In the genomic region with DNA sequence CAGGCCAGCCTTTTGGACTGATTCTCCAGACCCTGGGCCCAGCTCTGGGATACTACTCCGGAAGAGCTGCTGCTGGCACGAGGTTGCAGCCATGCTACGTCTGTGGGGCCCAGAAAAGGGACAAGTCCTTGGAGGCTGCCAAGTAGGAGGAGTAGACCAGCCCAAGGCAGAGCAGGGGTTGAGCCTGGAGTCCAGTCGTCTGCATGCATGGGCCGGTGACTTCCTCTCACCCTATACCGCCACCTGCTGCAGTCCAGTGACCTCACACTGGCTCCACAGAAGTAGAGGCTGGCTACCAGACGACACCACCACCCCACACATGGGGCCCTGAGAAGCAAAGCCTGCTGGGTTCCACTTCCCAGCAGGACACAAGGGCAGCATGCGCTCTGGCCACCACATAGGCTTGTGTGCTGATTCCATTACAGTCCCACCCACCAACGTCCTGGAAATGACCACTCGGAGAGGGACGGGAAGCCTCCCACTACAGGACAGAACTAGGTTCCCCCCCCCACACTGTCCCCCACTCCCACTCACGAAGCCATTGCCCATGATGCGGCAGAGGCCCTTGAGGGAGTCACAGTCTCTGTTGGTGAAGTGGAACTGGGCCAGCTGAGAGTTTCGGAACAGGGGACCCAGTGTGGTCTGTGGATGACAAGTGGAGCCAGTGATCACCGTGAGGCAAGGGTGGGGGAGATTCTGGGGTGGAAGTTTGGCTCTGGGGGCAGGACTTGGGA, we compare ENCODE assay signal across 8 mouse cellular contexts. TPM values are rescaled to one million over a fixed set of nuclear protein-coding genes. Genes with fewer than 3 reads are reported as not detected.
A peak's percentile ranks its signal among the peaks of the same experiment; 100 is the strongest.
DNase-seq lines count a peak whose midpoint lies in the region; ATAC-seq and TF ChIP-seq lines count a peak whose summit lies in the region.

No protein-coding gene starts in this region.

- H3K27ac ChIP-seq in forebrain, embryonic 14.5 days (ENCODE audit: low read depth, low read length), result peak overlapping the region; percentile 52; the same call in 1 of the 2 replicates
- no peak overlapping the region for H3K27ac ChIP-seq in limb, embryonic 14.5 days (replicated peaks; ENCODE audit: low read depth, low read length)
- H3K27ac ChIP-seq in midbrain, embryonic 12.5 days (replicated peaks), result 0 out of 2 replicates have a peak overlapping the region, but pooled peaks have one; percentile 15

- H3K4me2 ChIP-seq in forebrain, embryonic 14.5 days (ENCODE audit: low read length), result peak overlapping the region; percentile 98
- H3K4me2 ChIP-seq in limb, embryonic 14.5 days (replicated peaks; ENCODE audit: low read depth, low read length, severe bottlenecking), result peak overlapping the region; percentile 94
- peak overlapping the region; percentile 91 for H3K4me2 ChIP-seq in midbrain, embryonic 12.5 days (replicated peaks)

- ATAC-seq in forebrain, embryonic 14.5 days, result no peak
- ATAC-seq in hematopoietic stem cell, adult 5-6 weeks (replicated peaks in 1 of 2; ENCODE audit: insufficient read depth in 1 of 2, low FRiP score in 2 of 2, low TSS enrichment in 1 of 2, low read depth in 1 of 2, poor library complexity in 2 of 2, severe bottlenecking in 2 of 2), result peak; percentile 22 to 39
- no peak for ATAC-seq in limb, embryonic 14.5 days (ENCODE audit: low FRiP score, low read depth)
- no peak for ATAC-seq in midbrain, embryonic 12.5 days (ENCODE audit: low FRiP score, low read depth)

- no peaks in the 10 kb centered on the region for H3K9me3 ChIP-seq in forebrain, embryonic 14.5 days (replicated peaks; ENCODE audit: control insufficient read depth, low read length)
- no peaks in the 10 kb centered on the region for H3K9me3 ChIP-seq in limb, embryonic 14.5 days (ENCODE audit: control insufficient read depth, low read length)
- no peaks in the 10 kb centered on the region for H3K9me3 ChIP-seq in midbrain, embryonic 12.5 days

- WGBS in forebrain, embryonic 14.5 days, result 51% methylated on average over 15 of the region's 15 CpGs
- WGBS in limb, embryonic 14.5 days, result 65% methylated on average over 13 of the region's 15 CpGs
- WGBS in midbrain, embryonic 12.5 days, result 67% methylated on average over 15 of the region's 15 CpGs

- no peaks in the 10 kb centered on the region for H3K27me3 ChIP-seq in forebrain, embryonic 14.5 days (replicated peaks; ENCODE audit: control insufficient read depth, insufficient read depth, low read length)
- H3K27me3 ChIP-seq in limb, embryonic 14.5 days (ENCODE audit: control insufficient read depth, insufficient read depth, low read length), result no peaks in the 10 kb centered on the region
- no peaks in the 10 kb centered on the region for H3K27me3 ChIP-seq in midbrain, embryonic 12.5 days

- peaks cover 33% of the 10 kb centered on the region for H3K4me1 ChIP-seq in forebrain, embryonic 14.5 days (ENCODE audit: control insufficient read depth, insufficient read depth, low read length)
- H3K4me1 ChIP-seq in limb, embryonic 14.5 days (ENCODE audit: control insufficient read depth, insufficient read depth, low read length), result peaks cover 40% of the 10 kb centered on the region
- H3K4me1 ChIP-seq in midbrain, embryonic 12.5 days, result peaks cover 51% of the 10 kb centered on the region

- TF ChIP-seq POLR2A in limb, embryonic 14.5 days (IDR thresholded peaks at IDR 0.05; ENCODE audit: borderline replicate concordance, extremely low read depth, insufficient read depth, insufficient read length), result no peak

- peak; percentile 64 to 77 for DNase-seq in spleen, postnatal 4 days (ENCODE audit: low spot score in 2 of 2)
- no peak for DNase-seq in spleen, adult 18-20 months
- peak; percentile 47 for DNase-seq in forebrain, embryonic 14.5 days (ENCODE audit: low spot score)
- peak; percentile 48 for DNase-seq in limb, embryonic 14.5 days (ENCODE audit: low spot score)
- DNase-seq in frontal cortex, postnatal 14 days (ENCODE audit: low spot score in 2 of 2), result no peak
- DNase-seq in frontal cortex, postnatal 25 days (ENCODE audit: low spot score in 2 of 2), result no peak

- H3K4me3 ChIP-seq in forebrain, embryonic 14.5 days (ENCODE audit: low read depth, low read length), result peak overlapping the region; percentile 98; the same call in 1 of the 2 replicates
- peak overlapping the region; percentile 98; the same call in 1 of the 2 replicates for H3K4me3 ChIP-seq in limb, embryonic 14.5 days (replicated peaks; ENCODE audit: low read length)
- peak overlapping the region; percentile 95 for H3K4me3 ChIP-seq in midbrain, embryonic 12.5 days

- peaks cover 57% of the 10 kb centered on the region for H3K36me3 ChIP-seq in forebrain, embryonic 14.5 days (ENCODE audit: control insufficient read depth, insufficient read depth, low read length)
- H3K36me3 ChIP-seq in limb, embryonic 14.5 days (ENCODE audit: control insufficient read depth, insufficient read depth, low read length), result peaks cover 55% of the 10 kb centered on the region
- peaks cover 53% of the 10 kb centered on the region for H3K36me3 ChIP-seq in midbrain, embryonic 12.5 days

- peak overlapping the region; percentile 100 for H3K9ac ChIP-seq in forebrain, embryonic 14.5 days (ENCODE audit: low read length)
- H3K9ac ChIP-seq in limb, embryonic 14.5 days (ENCODE audit: low read depth, low read length, severe bottlenecking), result peak overlapping the region; percentile 36; the same call in 1 of the 2 replicates
- peak overlapping the region; percentile 98; the same call in 1 of the 2 replicates for H3K9ac ChIP-seq in midbrain, embryonic 12.5 days (replicated peaks)

RNA-seq across cellular contexts. Expression of gene Ptov1, which starts 3.1 kb away (rescaled TPM):
- 447 and 458 TPM in 2 replicates for polyA plus RNA-seq in forebrain, embryonic 14.5 days (2014; fragmentation: Nextera tagmentation; extraction: Ambion mirVana)
- total RNA-seq in hematopoietic stem cell, adult 5-6 weeks (2017), result 41.8 and 54.1 TPM in 2 replicates
- polyA plus RNA-seq in limb, embryonic 14.5 days (2012; rRNA removed), result 751 and 1,065 TPM in 2 replicates
- polyA plus RNA-seq in limb, embryonic 14.5 days (2014; fragmentation: Nextera tagmentation; extraction: Ambion mirVana), result 471 and 513 TPM in 2 replicates
- 605 and 652 TPM in 2 replicates for polyA plus RNA-seq in midbrain, embryonic 12.5 days (2016; fragmentation: Nextera tagmentation; extraction: Ambion mirVana)

RNA-seq across cellular contexts. Expression of gene Pnkp, which starts 9.5 kb away (rescaled TPM):
- 30.0 and 31.7 TPM in 2 replicates for polyA plus RNA-seq in forebrain, embryonic 14.5 days (2014; fragmentation: Nextera tagmentation; extraction: Ambion mirVana)
- total RNA-seq in hematopoietic stem cell, adult 5-6 weeks (2017), result 27.8 and 30.0 TPM in 2 replicates
- polyA plus RNA-seq in limb, embryonic 14.5 days (2012; rRNA removed), result 28.7 and 32.0 TPM in 2 replicates
- polyA plus RNA-seq in limb, embryonic 14.5 days (2014; fragmentation: Nextera tagmentation; extraction: Ambion mirVana), result 23.8 and 26.6 TPM in 2 replicates
- 36.4 and 44.0 TPM in 2 replicates for polyA plus RNA-seq in midbrain, embryonic 12.5 days (2016; fragmentation: Nextera tagmentation; extraction: Ambion mirVana)

RNA-seq across cellular contexts. Expression of gene Tbc1d17, which starts 17.6 kb away (rescaled TPM):
- polyA plus RNA-seq in forebrain, embryonic 14.5 days (2014; fragmentation: Nextera tagmentation; extraction: Ambion mirVana), result 79.6 and 105 TPM in 2 replicates
- total RNA-seq in hematopoietic stem cell, adult 5-6 weeks (2017), result 21.6 and 29.3 TPM in 2 replicates
- polyA plus RNA-seq in limb, embryonic 14.5 days (2012; rRNA removed), result 86.0 and 103 TPM in 2 replicates
- polyA plus RNA-seq in limb, embryonic 14.5 days (2014; fragmentation: Nextera tagmentation; extraction: Ambion mirVana), result 76.0 and 81.7 TPM in 2 replicates
- polyA plus RNA-seq in midbrain, embryonic 12.5 days (2016; fragmentation: Nextera tagmentation; extraction: Ambion mirVana), result 97.5 and 101 TPM in 2 replicates

RNA-seq across cellular contexts. Expression of gene Akt1s1, which starts 17.7 kb away (rescaled TPM):
- polyA plus RNA-seq in forebrain, embryonic 14.5 days (2014; fragmentation: Nextera tagmentation; extraction: Ambion mirVana), result 70.4 and 75.4 TPM in 2 replicates
- 32.6 and 38.0 TPM in 2 replicates for total RNA-seq in hematopoietic stem cell, adult 5-6 weeks (2017)
- 179 and 270 TPM in 2 replicates for polyA plus RNA-seq in limb, embryonic 14.5 days (2012; rRNA removed)
- polyA plus RNA-seq in limb, embryonic 14.5 days (2014; fragmentation: Nextera tagmentation; extraction: Ambion mirVana), result 66.1 and 70.5 TPM in 2 replicates
- 92.0 and 99.2 TPM in 2 replicates for polyA plus RNA-seq in midbrain, embryonic 12.5 days (2016; fragmentation: Nextera tagmentation; extraction: Ambion mirVana)

RNA-seq across cellular contexts. Expression of gene Med25, which starts 26.1 kb away (rescaled TPM):
- 75.4 and 94.0 TPM in 2 replicates for polyA plus RNA-seq in forebrain, embryonic 14.5 days (2014; fragmentation: Nextera tagmentation; extraction: Ambion mirVana)
- 6.7 and 11.8 TPM in 2 replicates for total RNA-seq in hematopoietic stem cell, adult 5-6 weeks (2017)
- polyA plus RNA-seq in limb, embryonic 14.5 days (2012; rRNA removed), result 142 and 181 TPM in 2 replicates
- polyA plus RNA-seq in limb, embryonic 14.5 days (2014; fragmentation: Nextera tagmentation; extraction: Ambion mirVana), result 69.1 and 73.5 TPM in 2 replicates
- polyA plus RNA-seq in midbrain, embryonic 12.5 days (2016; fragmentation: Nextera tagmentation; extraction: Ambion mirVana), result 177 and 180 TPM in 2 replicates

Comparison
In these comparisons a context has a peak if more than half of its experiments do, and no peak if none do; other contexts are left out.
1. DNase-seq: peak in spleen, postnatal 4 days (2 of 2), forebrain, embryonic 14.5 days (single experiment) and limb, embryonic 14.5 days (single experiment); none in spleen, adult 18-20 months (0 of 2), frontal cortex, postnatal 14 days (0 of 2) and frontal cortex, postnatal 25 days (0 of 2).
2. ATAC-seq: peak in hematopoietic stem cell, adult 5-6 weeks (2 of 2); none in forebrain, embryonic 14.5 days (single experiment), limb, embryonic 14.5 days (single experiment) and midbrain, embryonic 12.5 days (single experiment).
3. H3K9ac ChIP-seq: peak in every context shown above with its lines; median percentile 100 in forebrain, embryonic 14.5 days; 98 in midbrain, embryonic 12.5 days; 36 in limb, embryonic 14.5 days.
4. Peak in every context shown above with its lines, with median percentiles within 50 percentile points of each other: H3K4me2 ChIP-seq and H3K4me3 ChIP-seq.